Mouse (Mus musculus): ENCODE results near the gene 1700008O03Rik. TPM values are rescaled to one million over a fixed set of nuclear protein-coding genes. Genes with fewer than 3 reads are reported as not detected.

1700008O03Rik gene
- total RNA-seq (2021) = 1 to 10 TPM; 3.0 to 3.3 TPM
- long read RNA-seq, experiment 1, partial matches to known transcripts = 1 of 3 reads
- long read RNA-seq, experiment 1, other reads (novel, unspliced or antisense) = 1 of 3 reads
- long read RNA-seq, experiment 2, partial matches to known transcripts = 0 of 5 reads
- long read RNA-seq, experiment 2, other reads (novel, unspliced or antisense) = 4 of 5 reads

GRCm38 (mm10) chr7:44385720-44386119 is at the start of gene 1700008O03Rik:
TSS of gene 1700008O03Rik (minus strand) at chr7:44385820.
- H3K27ac ChIP-seq = peak within 1 kb of the TSS; percentile 90
- no peak for DNase-seq (ENCODE audit: low spot score in 2 of 2)
- H3K4me3 ChIP-seq = peak within 1 kb of the TSS; percentile 85
- TF ChIP-seq CTCF (conservative IDR thresholded peaks at IDR 0.05) = no peak

- DNase-seq (ENCODE audit: low spot score in 2 of 2) = no peak
- Histone ChIP-seq H3K27ac (no peak overlapping the region), H3K4me3 (no peak overlapping the region)
- no peak for TF ChIP-seq CTCF (conservative IDR thresholded peaks at IDR 0.05)
These were observed 48.5 kb upstream of the 1700008O03Rik start for GRCm38 (mm10) chr7:44434089-44434488.

- H3K27ac ChIP-seq = no peak overlapping the region
- no peak for TF ChIP-seq CTCF (conservative IDR thresholded peaks at IDR 0.05)
- no peak overlapping the region for H3K4me3 ChIP-seq
- DNase-seq (ENCODE audit: low spot score in 2 of 2) = no peak
These were observed 47.8 kb upstream of the 1700008O03Rik start for GRCm38 (mm10) chr7:44433371-44433770.

GRCm38 (mm10) chr7:44432550-44432949 is 46.9 kb upstream of the 1700008O03Rik start:
- Histone ChIP-seq H3K4me3 (no peak overlapping the region; the same call in 1 of the 2 replicates), H3K27ac (peak overlapping the region; percentile 72)
- DNase-seq (ENCODE audit: low spot score in 2 of 2) = no peak
- no peak for TF ChIP-seq CTCF (conservative IDR thresholded peaks at IDR 0.05)

- Histone ChIP-seq H3K4me3 (peak overlapping the region; percentile 83), H3K27ac (peak overlapping the region; percentile 99)
- no peak for TF ChIP-seq CTCF (conservative IDR thresholded peaks at IDR 0.05)
- DNase-seq (ENCODE audit: low spot score in 2 of 2) = peak in 1 of 2 experiments; percentile 54
These were observed 44.2 kb upstream of the 1700008O03Rik start for GRCm38 (mm10) chr7:44429534-44430488.

GRCm38 (mm10) chr7:44428968-44429521 is 43.4 kb upstream of the 1700008O03Rik start, which contains the start of gene Lrrc4b:
TSS of gene Lrrc4b (plus strand) at chr7:44429018.
- H3K4me3 ChIP-seq = peak within 1 kb of the TSS; percentile 83
- H3K27ac ChIP-seq = peak within 1 kb of the TSS; percentile 99
- peak; percentile 81 to 87 for DNase-seq (ENCODE audit: low spot score in 2 of 2)
- peak; percentile 40 for TF ChIP-seq CTCF (conservative IDR thresholded peaks at IDR 0.05)

GRCm38 (mm10) chr7:44428171-44428950 is 42.7 kb upstream of the 1700008O03Rik start:
- 0 out of 2 replicates have a peak, but pooled peaks have one; percentile 12 for TF ChIP-seq CTCF (conservative IDR thresholded peaks at IDR 0.05)
- peak overlapping the region; percentile 57 for H3K4me3 ChIP-seq

GRCm38 (mm10) chr7:44427666-44428065 is 42.0 kb upstream of the 1700008O03Rik start:
- DNase-seq (ENCODE audit: low spot score in 2 of 2) = no peak
- peak overlapping the region; percentile 57 for H3K4me3 ChIP-seq
- peak overlapping the region; percentile 85 for H3K27ac ChIP-seq
- no peak for TF ChIP-seq CTCF (conservative IDR thresholded peaks at IDR 0.05)

More at GRCm38 (mm10) chr7:44428171-44428950, 42.7 kb upstream of the 1700008O03Rik start:
- H3K27ac ChIP-seq = peak overlapping the region; percentile 85
- peak in 1 of 2 experiments; percentile 66 for DNase-seq (ENCODE audit: low spot score in 2 of 2)

- TF ChIP-seq CTCF (conservative IDR thresholded peaks at IDR 0.05) = no peak
- DNase-seq (ENCODE audit: low spot score in 2 of 2) = no peak
- Histone ChIP-seq H3K27ac (no peak overlapping the region), H3K4me3 (no peak overlapping the region)
These were observed 27.7 kb upstream of the 1700008O03Rik start for GRCm38 (mm10) chr7:44413307-44413706.

- DNase-seq (ENCODE audit: low spot score in 2 of 2) = no peak
- no peak overlapping the region for H3K4me3 ChIP-seq
- H3K27ac ChIP-seq = no peak overlapping the region
- peak; percentile 40 for TF ChIP-seq CTCF (conservative IDR thresholded peaks at IDR 0.05)
These were observed 25.5 kb upstream of the 1700008O03Rik start for GRCm38 (mm10) chr7:44411144-44411543.

- TF ChIP-seq CTCF (conservative IDR thresholded peaks at IDR 0.05) = no peak
- Histone ChIP-seq H3K4me3 (no peak overlapping the region), H3K27ac (0 out of 2 replicates have a peak overlapping the region, but pooled peaks have one; percentile 43)
- DNase-seq (ENCODE audit: low spot score in 2 of 2) = no peak
These were observed 20.4 kb upstream of the 1700008O03Rik start for GRCm38 (mm10) chr7:44406015-44406355.

- no peak for TF ChIP-seq CTCF (conservative IDR thresholded peaks at IDR 0.05)
These were observed 19.9 kb upstream of the 1700008O03Rik start for GRCm38 (mm10) chr7:44405346-44406014.

More at GRCm38 (mm10) chr7:44405346-44406014, 19.9 kb upstream of the 1700008O03Rik start:
- DNase-seq (ENCODE audit: low spot score in 2 of 2) = peak; percentile 94 to 99
- H3K4me3 ChIP-seq = peak overlapping the region; percentile 53
- H3K27ac ChIP-seq = peak overlapping the region; percentile 98
